Mouse (Mus musculus) forebrain, embryonic 11.5 days (tissue): ENCODE data around the gene Zcchc12. TPM values are rescaled to one million over a fixed set of nuclear protein-coding genes. Genes with fewer than 3 reads are reported as not detected.

ENCODE experiments used
- polyA plus RNA-seq: library from polyadenylated mRNA; unstranded; fragments of >200 nt; fragmentation: Nextera tagmentation; extraction: Ambion mirVana; gene quantifications from 2 replicates; pipeline ENCODE4 v1.2.1, GENCODE M21; 2014

Zcchc12 gene
- polyA plus RNA-seq, 1 experiment from 2014 or later = 20.9 TPM

Other genes starting within 250 kb of the Zcchc12 start
- 3.4 and 3.8 TPM in 2 replicates for gene Il13ra1, start 83.8 kb upstream of the Zcchc12 start, polyA plus RNA-seq
- gene Lonrf3, start 132.4 kb downstream of the Zcchc12 start, polyA plus RNA-seq = 1.6 and 1.7 TPM in 2 replicates
- gene Gm6268, start 205.4 kb downstream of the Zcchc12 start, polyA plus RNA-seq = not detected in 2 replicates